In the genomic region with DNA sequence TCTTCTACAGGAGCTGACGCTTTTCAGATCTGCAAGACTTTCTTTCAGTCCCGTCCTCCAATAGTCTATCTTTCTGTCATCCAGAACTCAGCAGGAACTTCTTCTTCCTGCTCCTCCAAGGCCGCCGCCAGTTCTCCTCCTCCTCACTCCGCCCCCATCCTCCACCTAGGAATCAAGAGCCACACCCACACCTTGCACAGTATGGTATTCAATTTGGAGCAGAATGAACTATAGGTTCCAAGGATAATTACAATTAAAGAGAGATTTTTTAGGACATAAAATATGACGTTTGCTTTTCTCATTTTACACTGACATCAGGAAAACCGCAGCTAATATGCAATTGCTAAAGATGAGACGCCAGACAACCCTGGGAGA, we compare ENCODE assay signal across 8 mouse cellular contexts. TPM values are rescaled to one million over a fixed set of nuclear protein-coding genes. Genes with fewer than 3 reads are reported as not detected.
A peak's percentile ranks its signal among the peaks of the same experiment; 100 is the strongest.
DNase-seq lines count a peak whose midpoint lies in the region; ATAC-seq and TF ChIP-seq lines count a peak whose summit lies in the region.

No protein-coding gene starts in this region.

- no peak for DNase-seq in kidney, postnatal 0 days (ENCODE audit: low spot score)
- DNase-seq in kidney, adult 9 months = no peak
- no peak for DNase-seq in embryonic facial prominence, embryonic 10.5 days (ENCODE audit: low spot score)
- DNase-seq in embryo, embryonic 10.5 days (ENCODE audit: low spot score) = no peak
- no peak for DNase-seq in frontal cortex, postnatal 14 days (ENCODE audit: low spot score in 2 of 2)
- no peak for DNase-seq in ovary, adult 18-20 months (ENCODE audit: low spot score)

- peak overlapping the region; percentile 57; the same call in 1 of the 2 replicates for H3K9ac ChIP-seq in kidney, postnatal 0 days (ENCODE audit: low read depth, low read length)
- H3K9ac ChIP-seq in midbrain, embryonic 16.5 days (ENCODE audit: low read depth, low read length) = peak overlapping the region; percentile 72; the same call in 1 of the 2 replicates

- ATAC-seq in kidney, postnatal 0 days (replicated peaks; ENCODE audit: low FRiP score, low read depth) = peak; percentile 72
- ATAC-seq in inflammation-experienced regulatory T-cells, adult 6 months = peak; percentile 60
- peak; percentile 95 for ATAC-seq in midbrain, embryonic 16.5 days

- no peaks in the 10 kb centered on the region for H3K9me3 ChIP-seq in kidney, postnatal 0 days (replicated peaks; ENCODE audit: low read length)
- peaks cover 7% of the 10 kb centered on the region; the same call in 1 of the 2 replicates for H3K9me3 ChIP-seq in embryonic facial prominence, embryonic 10.5 days
- H3K9me3 ChIP-seq in midbrain, embryonic 16.5 days (replicated peaks; ENCODE audit: control insufficient read depth, low read length, poor library complexity, severe bottlenecking) = peaks cover 4% of the 10 kb centered on the region

- WGBS in kidney, postnatal 0 days = 25% methylated on average over 8 of the region's 8 CpGs
- 23% methylated on average over 8 of the region's 8 CpGs for WGBS in embryonic facial prominence, embryonic 10.5 days
- WGBS in midbrain, embryonic 16.5 days = 22% methylated on average over 8 of the region's 8 CpGs

- peak overlapping the region; percentile 55 for H3K4me2 ChIP-seq in kidney, postnatal 0 days (ENCODE audit: low read length)
- peak overlapping the region; percentile 55 for H3K4me2 ChIP-seq in midbrain, embryonic 16.5 days (ENCODE audit: low read length)

- H3K4me1 ChIP-seq in kidney, postnatal 0 days (replicated peaks; ENCODE audit: insufficient read depth, low read length) = no peaks in the 10 kb centered on the region
- H3K4me1 ChIP-seq in embryonic facial prominence, embryonic 10.5 days = no peaks in the 10 kb centered on the region
- no peaks in the 10 kb centered on the region; the same call in 1 of the 2 replicates for H3K4me1 ChIP-seq in midbrain, embryonic 16.5 days (ENCODE audit: control insufficient read depth, insufficient read depth, low read length)

- H3K27ac ChIP-seq in kidney, postnatal 0 days = no peak overlapping the region
- peak overlapping the region; percentile 65; the same call in 1 of the 2 replicates for H3K27ac ChIP-seq in embryonic facial prominence, embryonic 10.5 days (replicated peaks)
- H3K27ac ChIP-seq in midbrain, embryonic 16.5 days (ENCODE audit: low read length) = peak overlapping the region; percentile 70; the same call in 1 of the 2 replicates

- TF ChIP-seq CTCF in kidney, postnatal 0 days (IDR thresholded peaks at IDR 0.05; ENCODE audit: low read depth) = no peak

- H3K4me3 ChIP-seq in kidney, postnatal 0 days (replicated peaks; ENCODE audit: low read depth, low read length) = peak overlapping the region; percentile 48
- H3K4me3 ChIP-seq in embryonic facial prominence, embryonic 10.5 days = peak overlapping the region; percentile 60
- peak overlapping the region; percentile 56 for H3K4me3 ChIP-seq in midbrain, embryonic 16.5 days (ENCODE audit: low read depth, low read length)

- H3K27me3 ChIP-seq in kidney, postnatal 0 days (ENCODE audit: insufficient read depth, low read length) = no peaks in the 10 kb centered on the region
- no peaks in the 10 kb centered on the region for H3K27me3 ChIP-seq in embryonic facial prominence, embryonic 10.5 days (replicated peaks; ENCODE audit: low read depth, poor library complexity, severe bottlenecking)
- no peaks in the 10 kb centered on the region for H3K27me3 ChIP-seq in midbrain, embryonic 16.5 days (ENCODE audit: control insufficient read depth, insufficient read depth, low read depth, low read length)

- H3K36me3 ChIP-seq in kidney, postnatal 0 days (ENCODE audit: insufficient read depth, low read length) = no peaks in the 10 kb centered on the region
- peaks cover 8% of the 10 kb centered on the region; the same call in 1 of the 2 replicates for H3K36me3 ChIP-seq in embryonic facial prominence, embryonic 10.5 days (replicated peaks)
- H3K36me3 ChIP-seq in midbrain, embryonic 16.5 days (ENCODE audit: control insufficient read depth, insufficient read depth, low read length) = no peaks in the 10 kb centered on the region

RNA-seq across cellular contexts. Expression of a gene that starts 29.4 kb away (rescaled TPM):
- polyA plus RNA-seq in kidney, postnatal 0 days (2015; fragmentation: Nextera tagmentation; extraction: Ambion mirVana) = 6.7 and 11.1 TPM in 2 replicates
- 14.6 and 15.6 TPM in 2 replicates for polyA plus RNA-seq in embryonic facial prominence, embryonic 10.5 days (2016; fragmentation: Nextera tagmentation; extraction: Ambion mirVana)
- 1 to 10 TPM; 1.4 to 6.6 (median 3.1) TPM for polyA plus RNA-seq in inflammation-experienced regulatory T-cells, adult 6 months (2017; shearing (Covaris generic))
- polyA plus RNA-seq in midbrain, embryonic 16.5 days (2015; fragmentation: Nextera tagmentation; extraction: Ambion mirVana) = 7.5 and 9.6 TPM in 2 replicates
